Mouse (Mus musculus): Measurements from ENCODE around the gene Tpcn1.

DNA sequence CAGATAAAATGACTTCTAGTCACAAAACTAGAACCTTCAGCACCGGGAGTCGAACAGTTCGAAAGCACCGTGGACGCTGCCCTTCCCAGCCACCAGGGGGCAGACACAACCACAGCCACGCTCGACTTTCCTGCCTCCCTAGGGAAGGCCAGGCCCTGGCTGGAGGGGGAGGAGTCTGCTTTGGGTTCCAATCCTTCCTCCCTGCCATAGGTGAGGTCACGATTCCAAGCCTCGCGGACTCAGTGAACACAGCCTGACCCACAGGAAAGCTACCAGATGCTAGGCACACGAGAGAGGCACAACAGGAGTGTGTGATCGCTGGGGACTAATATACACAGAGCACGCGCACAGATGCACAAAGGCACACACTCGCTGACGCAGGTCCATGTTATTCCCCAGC lies 83.1 kb downstream of the Tpcn1 start:
- TF ChIP-seq CHD2 (IDR thresholded peaks at IDR 0.05; ENCODE audit: low read depth, low read length): 0 out of 2 replicates have a peak, but pooled peaks have one; percentile 12
- TF ChIP-seq MAFK (IDR thresholded peaks at IDR 0.05; ENCODE audit: insufficient read depth, low read depth, low read length): no peak
- peak; percentile 70 for TF ChIP-seq ZC3H11A (IDR thresholded peaks at IDR 0.05; ENCODE audit: borderline replicate concordance, low read depth, low read length)
- TF ChIP-seq ZNF384 (IDR thresholded peaks at IDR 0.05; ENCODE audit: low read depth, low read length): peak; percentile 55; the same call in 1 of the 2 replicates
